Mouse (Mus musculus) mouse trophoblast stem cell (cell line): Measurements from ENCODE around the gene F930015N05Rik.

ENCODE experiments used
- in situ Hi-C, 2 experiments: fragments of 300-500 bp; cut with MseI, MboI; formaldehyde crosslinking; loops; 2 replicates in 1 of 2; 3 replicates in 1 of 2; pipeline ENCODE4 v1.15.1; 2025

F930015N05Rik gene

GRCm38 (mm10) chr11:64396331-64396881, 40.0 kb downstream of the F930015N05Rik start:
- in situ Hi-C loops, result no loop called here

DNA sequence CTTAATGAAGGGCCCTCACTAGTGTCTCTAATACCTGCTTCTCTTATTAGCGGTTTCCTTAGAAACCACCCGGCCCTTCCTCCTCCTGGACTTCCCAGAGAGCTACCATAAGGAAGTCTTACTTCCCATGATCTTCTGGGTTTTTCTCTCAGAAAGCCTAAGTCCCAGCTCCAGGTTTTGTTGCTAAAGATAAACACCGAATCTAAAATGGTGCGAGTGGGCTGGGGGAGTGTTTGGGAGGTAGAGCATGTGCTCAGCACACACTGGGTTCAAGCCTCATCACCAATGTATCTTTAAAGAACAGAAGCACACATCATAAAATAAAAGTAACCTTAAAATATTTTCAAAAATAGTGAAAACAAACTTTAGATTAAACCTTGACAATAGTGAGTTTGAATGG, 50.1 kb downstream of the F930015N05Rik start:
- in situ Hi-C loops, result no loop called here
